Mouse (Mus musculus) heart, postnatal 0 days (tissue): Measurements from ENCODE around the gene Fndc11. TPM values are rescaled to one million over a fixed set of nuclear protein-coding genes. Genes with fewer than 3 reads are reported as not detected.

Source experiments
- ATAC-seq: fragments of 200-750 bp; cut with Nextera tagmentation; 2 replicates; pipeline ENCODE4 v1.8.0; 2017; ENCODE audit warnings: low read depth, moderate number of reproducible peaks, moderate library complexity; ENCODE audit not compliant: insufficient read depth
- DNase-seq: peaks from one replicate; pipeline ENCODE4 v3.0.0-alpha.2; 2016; ENCODE audit warnings: low spot score
- H3K27ac ChIP-seq: fragments of 300-500 bp; sonication (generic); 2 replicates; pipeline ENCODE4 v1.5.1; 2014; ENCODE audit warnings: low read depth, mild to moderate bottlenecking
- H3K27me3 ChIP-seq: fragments of 300-500 bp; sonication (generic); 2 replicates; pipeline ENCODE4 v1.6.1; 2014; ENCODE audit warnings: low read length, mixed read lengths; ENCODE audit not compliant: control insufficient read depth, insufficient read depth
- H3K36me3 ChIP-seq: fragments of 300-500 bp; sonication (generic); replicated peaks from 2 replicates; pipeline ENCODE4 v1.6.1; 2014; ENCODE audit warnings: low read length, mixed read lengths; ENCODE audit not compliant: control insufficient read depth, insufficient read depth
- H3K4me1 ChIP-seq: fragments of 300-500 bp; sonication (generic); 2 replicates; pipeline ENCODE4 v1.6.1; 2014; ENCODE audit warnings: antibody characterized with exemption; ENCODE audit not compliant: control insufficient read depth, insufficient read depth
- H3K4me2 ChIP-seq: fragments of 300-500 bp; sonication (generic); 2 replicates; pipeline ENCODE4 v1.6.1; 2014; ENCODE audit warnings: low read depth, mild to moderate bottlenecking, low read length, moderate library complexity
- H3K4me3 ChIP-seq: fragments of 300-500 bp; sonication (generic); 2 replicates; pipeline ENCODE4 v1.5.1; 2014; ENCODE audit warnings: low read depth, low read length
- H3K9ac ChIP-seq: fragments of 300-500 bp; sonication (generic); replicated peaks from 2 replicates; pipeline ENCODE4 v1.6.1; 2014; ENCODE audit warnings: low read depth, low read length, mixed read lengths
- H3K9me3 ChIP-seq: fragments of 300-500 bp; sonication (generic); replicated peaks from 2 replicates; pipeline ENCODE4 v1.6.1; 2016; ENCODE audit warnings: low read length; ENCODE audit not compliant: control insufficient read depth
- CTCF ChIP-seq: IDR thresholded peaks from 2 replicates; pipeline ENCODE4 v1.5.1; 2016; ENCODE audit warnings: antibody characterized with exemption, control low read depth, low read depth
- EP300 ChIP-seq: IDR thresholded peaks from 2 replicates; pipeline ENCODE4 v1.6.1; 2016; ENCODE audit warnings: antibody characterized with exemption, low read depth
- WGBS: fragments of 180-500 bp; shearing (Covaris S2); extraction: QIAGEN DNeasy Blood & Tissue Kit; methylation state at CpG from one replicate; pipeline ENCODE4 v1.1.7; 2014; 5-methylcytosine and 5-hydroxymethylcytosine counted together
- polyA plus RNA-seq: library from polyadenylated mRNA; unstranded; fragments of >200 nt; fragmentation: Nextera tagmentation; extraction: Ambion mirVana; gene quantifications from 2 replicates; pipeline ENCODE4 v1.2.1, GENCODE M21; 2015
- total RNA-seq: library from RNA; depleted of rRNA; stranded (reverse); fragments of >200 nt; gene quantifications from 2 replicates; pipeline ENCODE4 v1.2.3, GENCODE M21; 2014; ENCODE audit warnings: low replicate concordance

Fndc11 gene
- total and polyA plus RNA-seq, 2 experiments from 2014 or later, result not detected

DNA sequence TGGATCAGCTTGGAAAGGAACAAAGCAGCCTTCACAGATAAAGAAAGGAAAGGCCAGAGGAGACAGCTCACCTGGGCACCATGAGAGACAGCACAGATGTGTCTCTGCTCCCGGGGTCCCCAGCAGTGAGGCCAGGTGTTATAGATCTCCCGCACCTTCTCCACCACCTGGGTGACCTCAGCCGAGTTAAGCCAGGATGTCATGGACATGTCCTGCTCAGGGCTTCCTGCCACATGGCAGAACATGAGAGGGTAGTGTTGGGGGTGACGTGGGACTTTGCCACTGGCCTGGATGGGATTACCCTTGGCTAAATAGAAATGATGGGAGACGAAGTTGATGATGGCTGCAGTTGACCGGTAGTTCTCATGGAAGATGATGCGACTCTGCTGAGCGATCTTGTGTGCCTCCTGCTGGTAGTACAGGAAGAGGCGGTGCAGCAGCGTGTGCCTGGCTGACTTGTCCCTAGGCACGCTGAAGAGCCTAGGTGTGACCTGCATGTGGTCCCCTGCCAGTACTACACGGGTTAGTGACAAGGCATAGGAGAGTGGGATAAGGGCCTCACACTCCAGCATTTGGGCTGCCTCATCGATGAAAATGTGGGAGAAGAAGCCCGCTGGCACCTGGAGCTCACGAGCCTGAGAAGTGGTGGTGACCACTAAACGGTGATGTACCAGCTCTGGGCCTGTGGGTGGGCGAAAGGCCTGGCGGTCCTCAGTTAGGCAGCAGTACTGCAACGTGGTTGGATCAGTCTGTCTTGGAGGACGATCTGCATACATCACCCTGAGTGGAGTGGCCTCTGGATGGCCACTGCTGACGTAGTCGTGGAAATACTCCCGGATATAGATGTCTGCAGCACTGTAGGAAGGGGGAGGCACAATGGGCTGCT, 16.1 kb downstream of the Fndc11 start:
- Histone ChIP-seq H3K4me3 (no peak overlapping the region), H3K9ac (no peak overlapping the region), H3K4me1 (0 out of 2 replicates have a peak, but pooled peaks cover 4% of the 10 kb centered on the region), H3K4me2 (no peak overlapping the region), H3K27ac (no peak overlapping the region), H3K9me3 (no peaks in the 10 kb centered on the region), H3K36me3 (peaks cover 43% of the 10 kb centered on the region), H3K27me3 (no peaks in the 10 kb centered on the region)
- ATAC-seq (no peak), DNase-seq (no peak)
- WGBS, result 76% methylated on average over 23 of the region's 23 CpGs
- TF ChIP-seq CTCF (no peak), EP300 (no peak)

DNA sequence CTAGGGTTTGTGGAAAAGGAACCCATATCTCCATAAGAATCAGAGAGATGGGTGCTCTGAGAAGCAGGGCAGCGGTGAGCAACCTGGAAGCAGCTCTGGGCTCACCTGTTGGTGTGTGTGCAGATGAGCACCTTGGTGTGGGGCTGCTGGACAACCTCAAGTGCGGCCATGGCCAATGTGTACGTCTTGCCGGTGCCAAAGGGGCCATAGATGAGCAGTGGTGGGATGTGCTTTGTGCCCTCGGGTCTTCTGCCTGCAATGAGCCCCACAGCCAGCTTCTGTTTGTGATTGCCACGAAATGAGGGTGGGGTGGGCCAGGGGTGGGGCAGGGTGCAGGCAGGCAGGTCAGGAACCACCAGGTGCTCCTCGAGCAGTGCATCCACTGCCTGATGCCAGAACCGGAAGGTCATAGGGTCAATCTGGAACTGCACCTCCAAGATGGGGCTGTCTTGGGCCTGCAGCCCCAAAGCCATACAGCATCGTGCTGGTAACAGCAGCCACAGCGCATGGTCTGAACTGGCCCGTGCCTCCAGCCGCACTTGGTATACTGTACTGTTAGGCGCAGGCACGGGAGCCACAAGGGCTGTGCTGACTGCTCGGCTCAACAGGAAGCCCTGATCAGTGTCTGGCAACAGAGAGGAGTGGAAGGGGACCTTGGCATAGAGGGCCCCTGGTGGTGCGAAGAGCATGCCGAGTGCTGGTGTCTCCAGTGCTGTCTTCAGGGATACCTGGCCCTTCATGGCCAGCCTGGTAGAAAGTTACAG, 17.6 kb downstream of the Fndc11 start:
- no peak overlapping the region for H3K4me2 ChIP-seq
- ATAC-seq (no peak), DNase-seq (no peak)
- no peaks in the 10 kb centered on the region for H3K27me3 ChIP-seq
- WGBS, result 87% methylated on average over 17 of the region's 17 CpGs
- H3K4me3 ChIP-seq, result no peak overlapping the region
- no peak overlapping the region for H3K27ac ChIP-seq
- no peak for TF ChIP-seq EP300
- no peak for TF ChIP-seq CTCF
- H3K9me3 ChIP-seq, result no peaks in the 10 kb centered on the region
- no peak overlapping the region for H3K9ac ChIP-seq
- H3K36me3 ChIP-seq, result peaks cover 35% of the 10 kb centered on the region
- H3K4me1 ChIP-seq, result 0 out of 2 replicates have a peak, but pooled peaks cover 9% of the 10 kb centered on the region

DNA sequence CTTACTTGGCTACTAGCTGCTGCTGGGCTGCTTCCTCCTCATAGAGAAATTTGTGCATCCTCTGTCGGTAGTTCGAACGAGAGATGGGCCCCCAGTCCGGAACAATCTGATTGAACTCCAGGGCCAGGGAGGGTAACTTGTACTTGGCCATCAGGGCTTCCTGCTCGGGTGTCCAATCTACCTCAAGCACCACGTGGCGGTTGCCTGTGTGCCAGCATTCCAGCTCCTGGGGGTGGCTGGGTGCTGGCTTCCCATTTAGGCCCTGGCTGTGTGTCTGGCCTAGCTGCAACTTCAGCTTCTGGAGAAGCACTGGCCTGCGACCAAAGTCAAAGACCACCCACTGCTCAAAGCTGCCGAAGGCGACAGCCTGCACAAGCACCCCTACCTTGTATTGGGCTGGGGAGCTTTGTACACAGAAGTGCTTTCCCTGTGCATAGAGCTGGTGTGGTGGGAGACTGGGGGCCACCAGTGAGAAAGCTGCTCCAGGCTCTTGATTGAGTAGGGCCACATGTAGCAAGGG, 18.3 kb downstream of the Fndc11 start:
- Histone ChIP-seq H3K27me3 (no peaks in the 10 kb centered on the region), H3K4me2 (no peak overlapping the region), H3K4me3 (no peak overlapping the region), H3K36me3 (peaks cover 34% of the 10 kb centered on the region), H3K9me3 (no peaks in the 10 kb centered on the region), H3K9ac (no peak overlapping the region), H3K4me1 (0 out of 2 replicates have a peak, but pooled peaks cover 9% of the 10 kb centered on the region), H3K27ac (no peak overlapping the region)
- 74% methylated on average over 10 of the region's 10 CpGs for WGBS
- TF ChIP-seq EP300 (no peak), CTCF (no peak)
- no peak for DNase-seq
- ATAC-seq, result no peak

DNA sequence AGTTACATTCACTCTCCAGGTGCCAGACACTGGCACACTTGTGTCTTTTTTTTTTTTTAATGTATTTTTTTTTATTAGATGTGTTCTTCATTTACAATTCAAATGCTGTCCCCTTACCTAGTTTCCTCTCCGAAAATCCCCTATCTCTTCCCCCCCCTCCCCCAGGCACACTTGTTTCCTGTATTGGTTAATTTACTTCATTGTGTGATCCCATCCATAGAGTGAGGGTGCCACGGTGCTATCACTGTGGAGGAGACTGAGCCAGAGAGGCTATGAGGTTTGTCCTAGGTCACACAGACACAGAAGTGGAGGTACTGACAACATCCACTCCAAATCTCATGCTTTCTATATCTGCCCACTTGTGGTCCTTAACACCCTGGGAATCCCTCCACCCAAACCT, 19.0 kb downstream of the Fndc11 start:
- Histone ChIP-seq H3K9me3 (no peaks in the 10 kb centered on the region), H3K4me1 (0 out of 2 replicates have a peak, but pooled peaks cover 9% of the 10 kb centered on the region), H3K27ac (no peak overlapping the region), H3K27me3 (no peaks in the 10 kb centered on the region), H3K36me3 (peaks cover 34% of the 10 kb centered on the region), H3K4me2 (peak overlapping the region; percentile 19; the same call in 1 of the 2 replicates), H3K9ac (no peak overlapping the region), H3K4me3 (no peak overlapping the region)
- TF ChIP-seq EP300 (no peak), CTCF (no peak)
- no peak for ATAC-seq
- no peak for DNase-seq
- WGBS, result 56% methylated on average over 2 of the region's 2 CpGs

DNA sequence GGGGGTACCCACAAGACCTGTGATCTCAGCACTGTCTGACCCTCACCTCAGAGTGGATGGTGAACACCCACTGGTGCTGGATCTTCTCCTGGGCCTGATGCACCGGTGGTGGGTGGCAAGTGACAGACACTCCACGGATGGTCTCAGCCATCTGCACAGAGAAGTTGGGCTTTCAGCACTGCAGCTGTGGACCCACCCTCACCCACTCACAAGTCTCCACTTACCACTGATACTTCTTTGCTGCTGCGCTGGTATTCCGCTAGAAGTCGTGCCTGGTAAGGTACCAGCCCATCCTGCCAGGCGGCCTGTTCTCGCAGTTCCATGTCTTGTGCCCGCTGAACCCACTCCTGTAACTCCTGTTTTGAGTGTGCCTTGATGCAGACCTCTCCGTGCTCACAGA, 19.4 kb downstream of the Fndc11 start:
- 85% methylated on average over 9 of the region's 9 CpGs for WGBS
- H3K9ac ChIP-seq, result no peak overlapping the region
- H3K4me2 ChIP-seq, result peak overlapping the region; percentile 65
- H3K27ac ChIP-seq, result no peak overlapping the region
- H3K27me3 ChIP-seq, result no peaks in the 10 kb centered on the region
- H3K9me3 ChIP-seq, result no peaks in the 10 kb centered on the region
- TF ChIP-seq CTCF (no peak), EP300 (no peak)
- ATAC-seq (no peak), DNase-seq (no peak)
- peaks cover 34% of the 10 kb centered on the region for H3K36me3 ChIP-seq
- H3K4me1 ChIP-seq, result 0 out of 2 replicates have a peak, but pooled peaks cover 9% of the 10 kb centered on the region
- no peak overlapping the region for H3K4me3 ChIP-seq
